Mouse (Mus musculus) monocyte, adult 5-6 weeks (primary cell): ENCODE data around the gene Siva1. TPM values are rescaled to one million over a fixed set of nuclear protein-coding genes. Genes with fewer than 3 reads are reported as not detected.

Source experiments
- ATAC-seq: fragments of 153-309, 156-312 bp; replicated peaks from 2 replicates; pipeline ENCODE4 v1.8.0; 2017; ENCODE audit warnings: mild to moderate bottlenecking; ENCODE audit not compliant: low TSS enrichment, insufficient number of reproducible peaks, severe bottlenecking, poor library complexity, low FRiP score
- total RNA-seq: library from RNA; stranded (forward); fragments of 200-1000, 200-491, 200-594 nt; gene quantifications from 3 replicates; pipeline ENCODE4 v1.2.3, GENCODE M21; 2017

Gene Siva1
- total RNA-seq, 1 experiment from 2014 or later: 154 TPM

GRCm38 (mm10) chr12:112672744-112673575, 28.5 kb downstream of the Siva1 start:
- ATAC-seq: no peak

- no peak for ATAC-seq
Measured at GRCm38 (mm10) chr12:112673576-112674091, 29.2 kb downstream of the Siva1 start.

- peak; percentile 32 for ATAC-seq
Measured at GRCm38 (mm10) chr12:112674132-112675011, 29.9 kb downstream of the Siva1 start, which contains the start of gene Akt1. Akt1 (minus strand) TSS chr12:112674884.

GRCm38 (mm10) chr12:112675245-112676035, 31.0 kb downstream of the Siva1 start:
- ATAC-seq: peak; percentile 59

- no peak for ATAC-seq
Measured at GRCm38 (mm10) chr12:112677076-112677475, 32.6 kb downstream of the Siva1 start.

- no peak for ATAC-seq
Measured at GRCm38 (mm10) chr12:112677943-112678554, 33.6 kb downstream of the Siva1 start.

GRCm38 (mm10) chr12:112678555-112679026, 34.1 kb downstream of the Siva1 start, which contains the start of gene Zbtb42:
Zbtb42 (plus strand) TSS chr12:112678828.
- ATAC-seq: no peak

GRCm38 (mm10) chr12:112679027-112679996, 34.8 kb downstream of the Siva1 start:
- no peak for ATAC-seq

- ATAC-seq: no peak
Measured at GRCm38 (mm10) chr12:112683351-112683750, 38.9 kb downstream of the Siva1 start.

GRCm38 (mm10) chr12:112688458-112688857, 44.0 kb downstream of the Siva1 start:
- ATAC-seq: peak; percentile 86

- ATAC-seq: peak; percentile 73
Measured at GRCm38 (mm10) chr12:112693185-112694126, 49.0 kb downstream of the Siva1 start.

GRCm38 (mm10) chr12:112694127-112694475, 49.6 kb downstream of the Siva1 start:
- ATAC-seq: no peak

GRCm38 (mm10) chr12:112696806-112697425, 52.4 kb downstream of the Siva1 start:
- no peak for ATAC-seq
